Mouse (Mus musculus): ENCODE results near the gene Hspa1a. TPM values are rescaled to one million over a fixed set of nuclear protein-coding genes. Genes with fewer than 3 reads are reported as not detected.

The Hspa1a gene
- polyA plus RNA-seq, 1 experiment: 1.8 TPM

GRCm38 (mm10) chr17:35017706-35018030 lies 45.7 kb upstream of the Hspa1a start:
- H3K4me3 ChIP-seq: no peak overlapping the region
- no peak overlapping the region for H3ac ChIP-seq (ENCODE audit: control insufficient read depth, insufficient read length)
- peaks cover 7% of the 10 kb centered on the region for H3K36me3 ChIP-seq (ENCODE audit: control insufficient read depth, insufficient read depth)
- H3K4me2 ChIP-seq (ENCODE audit: low read depth): no peak overlapping the region
- H3K79me2 ChIP-seq (ENCODE audit: control insufficient read depth, insufficient read depth): no peaks in the 10 kb centered on the region
- H3K27me3 ChIP-seq (ENCODE audit: control insufficient read depth, insufficient read depth, insufficient read length): no peaks in the 10 kb centered on the region
- no peak for TF ChIP-seq POLR2AphosphoS2 (IDR thresholded peaks at IDR 0.05; ENCODE audit: insufficient read length, low read depth)
- TF ChIP-seq TCF3 (IDR thresholded peaks at IDR 0.05; ENCODE audit: insufficient read length, low read depth): no peak
- TF ChIP-seq MAX (IDR thresholded peaks at IDR 0.05; ENCODE audit: low read depth): no peak
- TF ChIP-seq SRF (IDR thresholded peaks at IDR 0.05; ENCODE audit: control insufficient read depth, insufficient read length, low read depth): no peak
- TF ChIP-seq POLR2A (IDR thresholded peaks at IDR 0.05; ENCODE audit: insufficient read length, low read depth): no peak
- no peak for TF ChIP-seq CEBPB (IDR thresholded peaks at IDR 0.05; ENCODE audit: insufficient read depth, poor library complexity, severe bottlenecking)
- no peak for TF ChIP-seq MYOD1 (IDR thresholded peaks at IDR 0.05; ENCODE audit: control insufficient read depth in 1 of 3, insufficient read length in 2 of 3, low read depth in 2 of 3)
- TF ChIP-seq TCF12 (IDR thresholded peaks at IDR 0.05; ENCODE audit: insufficient read depth, poor library complexity, severe bottlenecking): no peak
- no peak for TF ChIP-seq E2F4 (IDR thresholded peaks at IDR 0.05; ENCODE audit: insufficient read depth)
- no peak for TF ChIP-seq USF1 (IDR thresholded peaks at IDR 0.05; ENCODE audit: low read depth)
- no peak for TF ChIP-seq REST (IDR thresholded peaks at IDR 0.05; ENCODE audit: insufficient read depth, insufficient read length)
- TF ChIP-seq MYOG (IDR thresholded peaks at IDR 0.05; ENCODE audit: control insufficient read depth in 1 of 3, insufficient read depth in 1 of 3, insufficient read length in 2 of 3, low read depth in 2 of 3): no peak

- Histone ChIP-seq H3K27me3 (ENCODE audit: control insufficient read depth, insufficient read depth, insufficient read length) (no peaks in the 10 kb centered on the region), H3K36me3 (ENCODE audit: control insufficient read depth, insufficient read depth) (peaks cover 9% of the 10 kb centered on the region), H3K4me3 (no peak overlapping the region), H3K4me2 (ENCODE audit: low read depth) (no peak overlapping the region), H3K79me2 (ENCODE audit: control insufficient read depth, insufficient read depth) (no peaks in the 10 kb centered on the region), H3ac (ENCODE audit: control insufficient read depth, insufficient read length) (no peak overlapping the region)
- peak; percentile 73 for TF ChIP-seq POLR2AphosphoS2 (IDR thresholded peaks at IDR 0.05; ENCODE audit: insufficient read length, low read depth)
- TF ChIP-seq TCF12 (IDR thresholded peaks at IDR 0.05; ENCODE audit: insufficient read depth, poor library complexity, severe bottlenecking): no peak
These were observed 45.1 kb upstream of the Hspa1a start for GRCm38 (mm10) chr17:35016791-35017705.

GRCm38 (mm10) chr17:35016376-35016775 lies 44.4 kb upstream of the Hspa1a start, which contains the start of gene Vwa7:
Gene Vwa7, plus strand, starts transcription at chr17:35016579.
- Histone ChIP-seq H3K4me3 (no peak within 1 kb of the TSS), H3K27me3 (ENCODE audit: control insufficient read depth, insufficient read depth, insufficient read length) (no peaks in the 10 kb centered on the region), H3K36me3 (ENCODE audit: control insufficient read depth, insufficient read depth) (peaks cover 9% of the 10 kb centered on the region), H3K79me2 (ENCODE audit: control insufficient read depth, insufficient read depth) (no peaks in the 10 kb centered on the region), H3K4me2 (ENCODE audit: low read depth) (no peak within 1 kb of the TSS), H3ac (ENCODE audit: control insufficient read depth, insufficient read length) (no peak within 1 kb of the TSS)
- no peak for TF ChIP-seq CEBPB (IDR thresholded peaks at IDR 0.05; ENCODE audit: insufficient read depth, poor library complexity, severe bottlenecking)
- TF ChIP-seq MYOD1 (IDR thresholded peaks at IDR 0.05; ENCODE audit: control insufficient read depth in 1 of 3, insufficient read length in 2 of 3, low read depth in 2 of 3): no peak
- no peak for TF ChIP-seq REST (IDR thresholded peaks at IDR 0.05; ENCODE audit: insufficient read depth, insufficient read length)
- no peak for TF ChIP-seq TCF12 (IDR thresholded peaks at IDR 0.05; ENCODE audit: insufficient read depth, poor library complexity, severe bottlenecking)
- TF ChIP-seq POLR2AphosphoS2 (IDR thresholded peaks at IDR 0.05; ENCODE audit: insufficient read length, low read depth): peak; percentile 30
- TF ChIP-seq E2F4 (IDR thresholded peaks at IDR 0.05; ENCODE audit: insufficient read depth): no peak
- peak; percentile 27 for TF ChIP-seq POLR2A (IDR thresholded peaks at IDR 0.05; ENCODE audit: insufficient read length, low read depth)
- no peak for TF ChIP-seq MAX (IDR thresholded peaks at IDR 0.05; ENCODE audit: low read depth)
- no peak for TF ChIP-seq TCF3 (IDR thresholded peaks at IDR 0.05; ENCODE audit: insufficient read length, low read depth)

GRCm38 (mm10) chr17:35015296-35015695 lies 43.3 kb upstream of the Hspa1a start:
- Histone ChIP-seq H3K4me3 (no peak overlapping the region), H3K79me2 (ENCODE audit: control insufficient read depth, insufficient read depth) (no peaks in the 10 kb centered on the region), H3K36me3 (ENCODE audit: control insufficient read depth, insufficient read depth) (peaks cover 16% of the 10 kb centered on the region), H3K27me3 (ENCODE audit: control insufficient read depth, insufficient read depth, insufficient read length) (no peaks in the 10 kb centered on the region), H3K4me2 (ENCODE audit: low read depth) (no peak overlapping the region), H3ac (ENCODE audit: control insufficient read depth, insufficient read length) (no peak overlapping the region)
- TF ChIP-seq MYOD1 (IDR thresholded peaks at IDR 0.05; ENCODE audit: control insufficient read depth in 1 of 3, insufficient read length in 2 of 3, low read depth in 2 of 3): no peak
- no peak for TF ChIP-seq MYOG (IDR thresholded peaks at IDR 0.05; ENCODE audit: control insufficient read depth in 1 of 3, insufficient read depth in 1 of 3, insufficient read length in 2 of 3, low read depth in 2 of 3)
- TF ChIP-seq E2F4 (IDR thresholded peaks at IDR 0.05; ENCODE audit: insufficient read depth): no peak
- TF ChIP-seq USF1 (IDR thresholded peaks at IDR 0.05; ENCODE audit: low read depth): no peak
- no peak for TF ChIP-seq TCF3 (IDR thresholded peaks at IDR 0.05; ENCODE audit: insufficient read length, low read depth)
- TF ChIP-seq SRF (IDR thresholded peaks at IDR 0.05; ENCODE audit: control insufficient read depth, insufficient read length, low read depth): no peak
- TF ChIP-seq TCF12 (IDR thresholded peaks at IDR 0.05; ENCODE audit: insufficient read depth, poor library complexity, severe bottlenecking): no peak
- no peak for TF ChIP-seq CEBPB (IDR thresholded peaks at IDR 0.05; ENCODE audit: insufficient read depth, poor library complexity, severe bottlenecking)
- TF ChIP-seq REST (IDR thresholded peaks at IDR 0.05; ENCODE audit: insufficient read depth, insufficient read length): no peak
- no peak for TF ChIP-seq MAX (IDR thresholded peaks at IDR 0.05; ENCODE audit: low read depth)
- no peak for TF ChIP-seq POLR2A (IDR thresholded peaks at IDR 0.05; ENCODE audit: insufficient read length, low read depth)
- TF ChIP-seq POLR2AphosphoS2 (IDR thresholded peaks at IDR 0.05; ENCODE audit: insufficient read length, low read depth): no peak
